Mouse (Mus musculus) C2C12 (cell line): ENCODE results near the gene Ly75.

ENCODE experiments used
- CEBPB ChIP-seq: IDR thresholded peaks from one replicate; pipeline ENCODE4 v1.6.1; 2011; ENCODE audit warnings: low read depth, mild to moderate bottlenecking, control low read depth, moderate library complexity
- CTCF ChIP-seq: IDR thresholded peaks from one replicate; pipeline ENCODE4 v1.5.1; 2011; ENCODE audit not compliant: control insufficient read depth, insufficient read depth, insufficient read length
- MAX ChIP-seq: IDR thresholded peaks from one replicate; pipeline ENCODE4 v1.6.1; 2011; ENCODE audit warnings: mild to moderate bottlenecking, control low read depth
- MYOD1 ChIP-seq: IDR thresholded peaks from one replicate; pipeline ENCODE4 v1.6.1; 2011; ENCODE audit warnings: low read depth; ENCODE audit not compliant: control insufficient read depth, insufficient read length
- MYOG ChIP-seq: IDR thresholded peaks from one replicate; pipeline ENCODE4 v1.6.1; 2011; ENCODE audit not compliant: control insufficient read depth, insufficient read length; ENCODE audit errors: extremely low read depth
- USF1 ChIP-seq: IDR thresholded peaks from one replicate; pipeline ENCODE4 v1.6.1; 2011; ENCODE audit warnings: low read depth, mild to moderate bottlenecking, control low read depth, moderate library complexity

DNA sequence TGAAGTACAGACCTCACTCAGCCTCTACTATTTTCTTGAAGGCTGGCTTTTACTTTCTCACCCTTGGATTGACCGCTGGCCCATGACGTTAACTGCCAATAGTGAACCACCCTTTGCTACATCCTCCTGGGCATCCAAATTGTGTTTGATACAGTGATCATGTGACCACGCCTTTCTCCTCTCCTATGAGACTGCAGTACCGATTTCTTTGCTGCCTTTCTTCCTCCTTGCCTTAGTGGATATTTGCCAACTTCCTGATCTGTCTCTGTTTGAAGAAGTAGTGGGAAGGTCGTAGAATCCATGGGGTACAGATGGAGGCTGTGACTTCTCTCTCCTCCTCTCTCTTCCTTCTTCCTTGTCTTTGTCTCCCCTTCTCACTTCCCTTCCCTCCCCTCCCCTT is 22.3 kb upstream of the Ly75 start:
- TF ChIP-seq CTCF, result no peak
- no peak for TF ChIP-seq MYOG
- no peak for TF ChIP-seq CEBPB
- TF ChIP-seq MAX, result no peak
- no peak for TF ChIP-seq USF1
- TF ChIP-seq MYOD1, result no peak
